Mouse (Mus musculus) stomach, embryonic 14.5 days (tissue): ENCODE results near the gene Tmem109. TPM values are rescaled to one million over a fixed set of nuclear protein-coding genes. Genes with fewer than 3 reads are reported as not detected.

Source experiments
- ATAC-seq: fragments of 200-750 bp; cut with Nextera tagmentation; 2 replicates; pipeline ENCODE4 v1.8.0; 2017; ENCODE audit warnings: low read depth, moderate TSS enrichment; ENCODE audit not compliant: insufficient number of reproducible peaks, insufficient read depth, low FRiP score
- H3K27ac ChIP-seq: fragments of 300-500 bp; sonication (generic); 2 replicates; pipeline ENCODE4 v1.5.1; 2014; ENCODE audit warnings: mild to moderate bottlenecking, low read length, moderate library complexity, mixed read lengths
- H3K27me3 ChIP-seq: fragments of 300-500 bp; sonication (generic); 2 replicates; pipeline ENCODE4 v1.6.1; 2014; ENCODE audit warnings: low read length, control low read depth, mixed read lengths; ENCODE audit not compliant: control insufficient read depth, insufficient read depth
- H3K36me3 ChIP-seq: fragments of 300-500 bp; sonication (generic); 2 replicates; pipeline ENCODE4 v1.6.1; 2014; ENCODE audit warnings: mild to moderate bottlenecking, control low read depth, low read length, moderate library complexity, mixed read lengths; ENCODE audit not compliant: control insufficient read depth, insufficient read depth
- H3K4me1 ChIP-seq: fragments of 300-500 bp; sonication (generic); 2 replicates; pipeline ENCODE4 v1.6.1; 2014; ENCODE audit warnings: low read length, control low read depth, mixed read lengths; ENCODE audit not compliant: control insufficient read depth, insufficient read depth
- H3K4me2 ChIP-seq: fragments of 300-500 bp; sonication (generic); replicated peaks from 2 replicates; pipeline ENCODE4 v1.6.1; 2014; ENCODE audit warnings: low read depth, low read length, control low read depth
- H3K4me3 ChIP-seq: fragments of 300-500 bp; sonication (generic); 2 replicates; pipeline ENCODE4 v1.5.1; 2014; ENCODE audit warnings: low read depth, low read length, control low read depth
- H3K9ac ChIP-seq: fragments of 300-500 bp; sonication (generic); replicated peaks from 2 replicates; pipeline ENCODE4 v1.6.1; 2014; ENCODE audit warnings: low read depth, mild to moderate bottlenecking, control low read depth, low read length, moderate library complexity, mixed read lengths
- H3K9me3 ChIP-seq: fragments of 300-500 bp; sonication (generic); 2 replicates; pipeline ENCODE4 v1.6.1; 2016; ENCODE audit warnings: low read depth, low read length, control low read depth; ENCODE audit not compliant: control insufficient read depth
- WGBS: fragments of 180-500 bp; shearing (Covaris S2); extraction: QIAGEN DNeasy Blood & Tissue Kit; methylation state at CpG from one replicate; pipeline ENCODE4 v1.1.7; 2014; 5-methylcytosine and 5-hydroxymethylcytosine counted together
- polyA plus RNA-seq: library from polyadenylated mRNA; unstranded; fragments of >200 nt; fragmentation: Nextera tagmentation; extraction: Ambion mirVana; gene quantifications from 2 replicates; pipeline ENCODE4 v1.2.1, GENCODE M21; 2014

Gene Tmem109
- polyA plus RNA-seq, 1 experiment from 2014 or later = 132 TPM

- Histone ChIP-seq H3K27ac (no peak overlapping the region), H3K36me3 (peaks cover 58% of the 10 kb centered on the region), H3K27me3 (no peaks in the 10 kb centered on the region), H3K9me3 (no peaks in the 10 kb centered on the region), H3K4me2 (peak overlapping the region; percentile 89), H3K9ac (peak overlapping the region; percentile 92), H3K4me3 (peak overlapping the region; percentile 82), H3K4me1 (peaks cover 11% of the 10 kb centered on the region; the same call in 1 of the 2 replicates)
- no peak for ATAC-seq
- WGBS = 23% methylated on average over 5 of the region's 5 CpGs
Measured at GRCm38 (mm10) chr19:10867946-10868622, 13.7 kb downstream of the Tmem109 start.

GRCm38 (mm10) chr19:10866351-10866750, 15.4 kb downstream of the Tmem109 start:
- whole genome bisulfite sequencing = 94% methylated on average over 13 of the region's 13 CpGs
- Histone ChIP-seq H3K36me3 (peaks cover 58% of the 10 kb centered on the region), H3K9ac (no peak overlapping the region), H3K4me1 (peaks cover 11% of the 10 kb centered on the region; the same call in 1 of the 2 replicates), H3K9me3 (no peaks in the 10 kb centered on the region), H3K27ac (no peak overlapping the region), H3K4me3 (no peak overlapping the region), H3K4me2 (no peak overlapping the region), H3K27me3 (no peaks in the 10 kb centered on the region)
- no peak for ATAC-seq

DNA sequence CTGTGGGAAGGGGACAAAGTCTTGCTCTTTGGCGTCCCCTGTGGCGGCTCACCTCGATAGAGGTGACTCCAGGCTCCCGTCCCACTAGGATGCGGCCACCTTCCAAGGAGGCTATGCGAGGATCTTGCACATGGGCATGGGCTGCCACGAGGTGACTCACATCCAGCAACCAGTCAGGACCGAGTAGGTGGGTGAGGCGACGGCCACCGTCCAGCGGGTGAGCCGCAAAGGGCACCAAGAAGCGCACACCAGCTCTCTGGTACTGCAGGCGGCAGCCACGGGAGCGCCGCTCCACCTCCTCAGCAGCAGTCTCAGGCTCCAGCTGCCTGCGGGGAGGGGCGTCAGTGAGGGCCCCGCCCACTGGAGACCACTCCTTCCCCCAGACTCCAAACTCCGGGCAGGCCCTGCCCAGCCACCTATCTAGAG, 21.7 kb downstream of the Tmem109 start:
- Histone ChIP-seq H3K9ac (no peak overlapping the region), H3K4me3 (no peak overlapping the region), H3K9me3 (no peaks in the 10 kb centered on the region), H3K27ac (no peak overlapping the region), H3K4me2 (no peak overlapping the region), H3K36me3 (peaks cover 83% of the 10 kb centered on the region), H3K4me1 (no peaks in the 10 kb centered on the region), H3K27me3 (no peaks in the 10 kb centered on the region)
- WGBS = 45% methylated on average over 22 of the region's 22 CpGs
- ATAC-seq = peak; percentile 57; the same call in 1 of the 2 replicates

GRCm38 (mm10) chr19:10856520-10856919, 25.3 kb downstream of the Tmem109 start:
- Histone ChIP-seq H3K9ac (no peak overlapping the region), H3K4me2 (no peak overlapping the region), H3K27me3 (no peaks in the 10 kb centered on the region), H3K36me3 (peaks cover 48% of the 10 kb centered on the region), H3K4me1 (no peaks in the 10 kb centered on the region), H3K9me3 (no peaks in the 10 kb centered on the region), H3K27ac (no peak overlapping the region), H3K4me3 (no peak overlapping the region)
- no peak for ATAC-seq
- 54% methylated on average over 2 of the region's 2 CpGs for WGBS

GRCm38 (mm10) chr19:10855422-10855821, 26.4 kb downstream of the Tmem109 start:
- Histone ChIP-seq H3K4me1 (no peaks in the 10 kb centered on the region), H3K27me3 (no peaks in the 10 kb centered on the region), H3K36me3 (peaks cover 38% of the 10 kb centered on the region), H3K27ac (no peak overlapping the region), H3K9ac (no peak overlapping the region), H3K4me2 (no peak overlapping the region), H3K4me3 (no peak overlapping the region), H3K9me3 (no peaks in the 10 kb centered on the region)
- ATAC-seq = no peak
- WGBS = 81% methylated on average over 3 of the region's 3 CpGs

DNA sequence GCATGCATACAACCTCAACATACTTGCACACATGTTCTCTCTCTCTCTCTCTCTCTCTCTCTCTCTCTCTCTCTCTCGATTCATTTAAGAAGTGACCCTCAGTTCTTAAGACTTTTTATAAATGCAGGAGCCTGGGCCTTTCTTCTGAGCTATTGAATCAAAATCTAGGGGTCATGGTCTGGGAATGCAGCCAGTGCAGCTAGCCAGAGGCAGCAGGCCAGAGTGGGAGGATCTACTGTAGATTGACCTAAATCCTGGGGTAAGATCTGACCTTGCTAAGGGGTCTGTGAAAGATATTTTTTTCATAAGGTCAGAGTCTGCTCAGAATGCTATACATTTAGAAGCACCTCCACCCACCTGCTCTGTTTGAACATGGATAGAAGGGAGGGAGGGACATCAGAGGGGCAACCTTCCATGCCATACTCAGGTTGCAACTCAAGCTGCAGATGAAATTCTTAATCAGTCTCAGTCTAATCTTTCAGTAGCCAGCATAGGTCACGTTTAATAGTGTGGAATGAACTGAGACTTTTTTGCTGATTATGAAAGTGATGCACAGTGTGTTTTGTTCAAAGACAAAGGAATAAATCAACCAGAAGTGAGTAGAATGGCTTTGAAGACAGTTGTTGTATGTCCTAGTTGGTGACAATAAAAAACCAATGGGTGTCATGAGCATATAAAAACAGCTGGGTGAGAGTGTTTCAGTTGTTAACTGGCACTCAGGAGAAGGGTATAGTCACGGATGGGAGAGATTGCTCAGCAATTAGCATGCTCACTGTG, 34.3 kb downstream of the Tmem109 start:
- 53% methylated on average over 3 of the region's 3 CpGs for WGBS

DNA sequence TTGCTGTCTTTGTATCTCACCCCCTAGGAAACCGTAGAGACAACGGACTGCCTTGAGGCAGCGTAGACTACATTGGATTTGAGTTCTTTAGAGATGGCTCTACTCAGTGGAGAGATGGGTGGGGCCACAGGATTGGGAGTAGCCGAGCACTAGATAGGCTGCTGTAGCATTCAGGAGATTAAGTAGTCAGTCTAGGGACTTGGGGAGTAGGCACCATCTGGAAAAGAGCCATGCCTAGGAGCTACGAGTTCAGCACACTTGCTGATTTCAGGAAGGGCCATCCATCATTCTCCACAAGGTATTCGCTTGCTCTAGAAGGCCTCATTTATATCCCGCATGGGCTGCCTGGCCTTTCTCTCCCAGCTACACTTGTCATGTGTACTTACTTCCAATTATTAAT, 35.7 kb downstream of the Tmem109 start:
- Histone ChIP-seq H3K9me3 (no peaks in the 10 kb centered on the region), H3K4me2 (no peak overlapping the region), H3K27me3 (no peaks in the 10 kb centered on the region), H3K36me3 (no peaks in the 10 kb centered on the region), H3K4me3 (no peak overlapping the region), H3K9ac (no peak overlapping the region), H3K4me1 (0 out of 2 replicates have a peak, but pooled peaks cover 2% of the 10 kb centered on the region), H3K27ac (no peak overlapping the region)
- WGBS = 52% methylated on average over 7 of the region's 7 CpGs
- ATAC-seq = peak; percentile 56; the same call in 1 of the 2 replicates

More for the DNA sequence above, 34.3 kb downstream of the Tmem109 start:
- Histone ChIP-seq H3K4me3 (no peak overlapping the region), H3K4me2 (no peak overlapping the region), H3K36me3 (no peaks in the 10 kb centered on the region), H3K27me3 (no peaks in the 10 kb centered on the region), H3K9me3 (no peaks in the 10 kb centered on the region), H3K4me1 (0 out of 2 replicates have a peak, but pooled peaks cover 2% of the 10 kb centered on the region), H3K27ac (no peak overlapping the region), H3K9ac (no peak overlapping the region)
- ATAC-seq = no peak

GRCm38 (mm10) chr19:10845454-10845853, 36.3 kb downstream of the Tmem109 start:
- 80% methylated on average over 3 of the region's 3 CpGs for WGBS
- Histone ChIP-seq H3K4me3 (no peak overlapping the region), H3K4me2 (no peak overlapping the region), H3K27me3 (no peaks in the 10 kb centered on the region), H3K27ac (no peak overlapping the region), H3K9me3 (no peaks in the 10 kb centered on the region), H3K36me3 (no peaks in the 10 kb centered on the region), H3K4me1 (0 out of 2 replicates have a peak, but pooled peaks cover 2% of the 10 kb centered on the region), H3K9ac (no peak overlapping the region)
- no peak for ATAC-seq
